Mouse (Mus musculus) brain, embryonic 14.5 days (tissue): ENCODE measurements around the gene Gp1bb. TPM values are rescaled to one million over a fixed set of nuclear protein-coding genes. Genes with fewer than 3 reads are reported as not detected.
A peak's percentile ranks its signal among the peaks of the same experiment; 100 is the strongest.

Experiments
- DNase-seq: peaks from one replicate; pipeline ENCODE4 v3.0.0-alpha.2; 2011; ENCODE audit warnings: low read depth
- CTCF ChIP-seq: fragments of 200-500 bp; IDR thresholded peaks from 2 replicates; pipeline ENCODE4 v1.5.1; 2012; ENCODE audit warnings: inconsistent platforms, mild to moderate bottlenecking, moderate library complexity, borderline replicate concordance; ENCODE audit not compliant: insufficient read depth, insufficient read length; ENCODE audit errors: extremely low read depth
- POLR2A ChIP-seq: fragments of 200-500 bp; IDR thresholded peaks from 2 replicates; pipeline ENCODE4 v1.6.1; 2012; ENCODE audit warnings: mild to moderate bottlenecking, inconsistent platforms, borderline replicate concordance; ENCODE audit not compliant: poor library complexity, insufficient read depth, insufficient read length, severe bottlenecking; ENCODE audit errors: extremely low read depth
- polyA plus RNA-seq: library from polyadenylated mRNA; depleted of rRNA; stranded (reverse); fragments of >200 nt; gene quantifications from 2 replicates; pipeline ENCODE4 v1.2.3, GENCODE M21; 2012

The Gp1bb gene
- polyA plus RNA-seq, 1 experiment: 22.5 TPM

- no peak for TF ChIP-seq CTCF
- TF ChIP-seq POLR2A: no peak
- DNase-seq: no peak
These were observed 17.3 kb upstream of the Gp1bb start for GRCm38 (mm10) chr16:18639382-18639929.

- no peak for TF ChIP-seq CTCF
- no peak for TF ChIP-seq POLR2A
- no peak for DNase-seq
These were observed 16.2 kb upstream of the Gp1bb start for GRCm38 (mm10) chr16:18638396-18638795.

- TF ChIP-seq POLR2A (no peak), CTCF (no peak)
- no peak for DNase-seq
These were observed 14.6 kb upstream of the Gp1bb start for GRCm38 (mm10) chr16:18636804-18637203.

GRCm38 (mm10) chr16:18636401-18636800 lies 14.2 kb upstream of the Gp1bb start:
- TF ChIP-seq CTCF (no peak), POLR2A (no peak)
- no peak for DNase-seq

GRCm38 (mm10) chr16:18633333-18633732 lies 11.1 kb upstream of the Gp1bb start:
- DNase-seq: no peak

GRCm38 (mm10) chr16:18632816-18633215 lies 10.6 kb upstream of the Gp1bb start:
- no peak for DNase-seq
- no peak for TF ChIP-seq CTCF
- no peak for TF ChIP-seq POLR2A

More at GRCm38 (mm10) chr16:18633333-18633732, 11.1 kb upstream of the Gp1bb start:
- no peak for TF ChIP-seq POLR2A
- no peak for TF ChIP-seq CTCF

GRCm38 (mm10) chr16:18632059-18632458 lies 9.9 kb upstream of the Gp1bb start:
- DNase-seq: peak; percentile 34

GRCm38 (mm10) chr16:18631141-18631540 lies 8.9 kb upstream of the Gp1bb start:
- DNase-seq: no peak
- no peak for TF ChIP-seq CTCF
- TF ChIP-seq POLR2A: no peak

More at GRCm38 (mm10) chr16:18632059-18632458, 9.9 kb upstream of the Gp1bb start:
- no peak for TF ChIP-seq POLR2A
- peak; percentile 39; the same call in 1 of the 2 replicates for TF ChIP-seq CTCF

- TF ChIP-seq POLR2A (no peak), CTCF (no peak)
- no peak for DNase-seq
These were observed 8.1 kb upstream of the Gp1bb start for GRCm38 (mm10) chr16:18630291-18630690.

GRCm38 (mm10) chr16:18629390-18630231 lies 7.4 kb upstream of the Gp1bb start, which contains the start of gene Sept5:
Gene Sept5, minus strand, starts transcription at chr16:18629954.
- TF ChIP-seq POLR2A (peak; percentile 75), CTCF (no peak)
- DNase-seq: peak; percentile 68

GRCm38 (mm10) chr16:18628948-18629340 lies 6.7 kb upstream of the Gp1bb start:
- DNase-seq: no peak
- TF ChIP-seq CTCF: no peak
- TF ChIP-seq POLR2A: no peak

- no peak for TF ChIP-seq POLR2A
- TF ChIP-seq CTCF: no peak
- peak; percentile 37 for DNase-seq
These were observed 6.2 kb upstream of the Gp1bb start for GRCm38 (mm10) chr16:18628206-18628947.
